Mouse (Mus musculus): ENCODE data around the gene Slco1c1.
"Not testable (repeated sequence)": the region's sequence is repeated elsewhere in the genome, so short reads cannot be mapped to it uniquely, and the experiment has no call there.

DNA sequence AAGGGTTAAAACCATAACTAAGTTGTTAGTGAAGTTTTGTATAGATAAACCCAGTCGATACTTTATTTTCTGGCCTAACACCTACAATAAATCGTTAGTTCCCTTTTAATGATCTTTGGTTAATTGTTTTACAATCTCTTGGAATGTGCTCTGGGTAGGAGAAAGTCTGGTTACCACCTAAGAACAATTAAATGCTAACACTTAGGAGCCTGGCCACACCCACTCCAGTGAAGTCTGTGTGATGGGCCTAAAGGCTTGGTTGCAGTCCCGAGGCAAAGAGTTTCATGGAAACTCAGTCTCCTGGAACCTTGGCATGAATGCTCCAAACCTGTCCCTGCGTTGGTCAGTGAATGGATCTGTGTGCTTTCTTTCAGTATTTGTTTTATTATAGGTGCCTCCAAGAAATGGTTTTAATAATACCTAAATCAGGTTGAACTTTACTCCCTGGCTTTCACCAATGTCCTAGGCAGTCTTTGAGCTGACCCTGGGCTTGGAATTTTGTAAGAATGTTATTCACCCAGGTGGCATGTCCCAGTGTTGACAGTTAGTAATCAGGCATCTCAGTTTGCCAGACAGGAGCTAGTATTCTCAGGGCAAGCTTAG is 66.5 kb downstream of the Slco1c1 start:
- not testable (repeated sequence) for TF ChIP-seq POLR2A (IDR thresholded peaks at IDR 0.05; ENCODE audit: low read depth, low read length); CTCF (conservative IDR thresholded peaks at IDR 0.05; ENCODE audit: insufficient read depth, insufficient read length, low read depth, low read length)
